Mouse (Mus musculus) embryonic facial prominence, embryonic 10.5 days (tissue): ENCODE measurements at regions not wholly inside any gene's neighbourhood (a gene's known extent, or its start where the extent isn't known, plus 50 kb on each side); places are given as distances from the start of the nearest gene placed in this dataset.

Experiments used
- DNase-seq: peaks from one replicate; pipeline ENCODE4 v3.0.0-alpha.2; 2017; ENCODE audit warnings: low spot score
- H3K27ac ChIP-seq: fragments of 300-500 bp; sonication (generic); replicated peaks from 2 replicates; pipeline ENCODE4 v1.5.1; 2016; ENCODE audit warnings: mild to moderate bottlenecking
- H3K27me3 ChIP-seq: fragments of 300-500 bp; sonication (generic); replicated peaks from 2 replicates; pipeline ENCODE4 v1.6.1; 2016; ENCODE audit warnings: low read depth, mild to moderate bottlenecking; ENCODE audit not compliant: poor library complexity, severe bottlenecking
- H3K36me3 ChIP-seq: fragments of 300-500 bp; sonication (generic); replicated peaks from 2 replicates; pipeline ENCODE4 v1.6.1; 2016; ENCODE audit warnings: mild to moderate bottlenecking, moderate library complexity
- H3K4me1 ChIP-seq: fragments of 300-500 bp; sonication (generic); 2 replicates; pipeline ENCODE4 v1.6.1; 2016
- H3K4me3 ChIP-seq: fragments of 300-500 bp; sonication (generic); 2 replicates; pipeline ENCODE4 v1.5.1; 2016; ENCODE audit warnings: mild to moderate bottlenecking, moderate library complexity
- H3K9me3 ChIP-seq: fragments of 300-500 bp; sonication (generic); 2 replicates; pipeline ENCODE4 v1.6.1; 2016; ENCODE audit warnings: mild to moderate bottlenecking
- WGBS: fragments of 180-500 bp; shearing (Covaris S2); methylation state at CpG from one replicate; pipeline ENCODE4 v1.1.7; 2016; 5-methylcytosine and 5-hydroxymethylcytosine counted together

DNA sequence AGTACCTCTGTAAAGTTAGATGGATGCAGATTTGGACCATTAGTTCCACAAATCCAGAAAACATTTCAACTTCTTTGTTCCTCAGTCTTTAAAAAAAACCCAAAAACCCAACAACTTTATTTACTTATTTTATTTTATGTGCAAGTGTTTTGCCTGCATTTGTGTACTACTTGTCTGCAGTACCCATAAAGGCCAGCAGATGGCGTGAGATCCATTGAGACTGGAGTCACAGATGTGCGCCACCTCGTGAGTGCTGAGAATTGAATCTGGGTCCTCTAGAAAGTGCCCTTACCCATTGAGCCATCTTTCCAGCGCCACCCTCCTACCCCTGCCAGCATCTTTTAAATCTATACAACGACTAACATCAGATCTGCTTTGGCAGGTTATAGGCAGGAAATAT lies 53.0 kb downstream of the Gm12689 start:
- 65% methylated on average over 5 of the region's 5 CpGs for WGBS
- no peak for DNase-seq
- Histone ChIP-seq H3K27ac (no peak overlapping the region), H3K4me3 (no peak overlapping the region), H3K27me3 (peaks cover 20% of the 10 kb centered on the region), H3K4me1 (peaks cover 19% of the 10 kb centered on the region), H3K9me3 (no peaks in the 10 kb centered on the region), H3K36me3 (no peaks in the 10 kb centered on the region)

DNA sequence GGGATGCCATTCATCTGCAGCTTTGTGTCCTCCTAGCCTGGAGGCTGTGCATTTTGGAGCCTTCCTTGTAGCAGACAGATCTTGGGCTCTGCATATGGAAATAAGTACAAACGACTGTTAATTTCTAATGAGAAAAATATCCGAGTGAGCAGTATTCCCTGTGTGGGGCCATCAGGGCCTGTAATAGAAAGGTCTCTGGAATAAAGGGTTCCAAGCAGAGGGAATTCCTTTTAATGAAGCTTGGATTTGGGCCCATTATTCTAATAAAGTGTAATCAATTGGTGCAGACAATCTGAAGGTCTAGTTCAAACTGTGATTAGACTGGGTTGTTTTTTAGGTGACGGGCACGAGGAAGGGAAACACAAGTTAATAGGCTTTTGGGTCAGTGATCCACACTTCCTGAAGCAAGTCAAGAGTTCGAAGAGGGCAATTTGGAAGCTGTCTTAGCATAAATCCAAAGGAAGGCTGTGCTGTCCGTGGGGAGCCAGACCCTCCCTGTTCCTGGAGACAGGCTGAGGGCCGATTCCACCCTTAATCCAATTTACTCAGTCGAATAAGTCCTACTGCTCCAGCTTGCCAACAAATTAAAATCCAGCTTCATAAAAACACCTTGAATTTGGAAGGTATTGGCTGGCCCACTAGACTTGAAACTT lies 57.5 kb downstream of the Gm12689 start:
- WGBS = 24% methylated on average over 8 of the region's 8 CpGs
- DNase-seq = no peak
- H3K4me3 ChIP-seq = no peak overlapping the region

GRCm38 (mm10) chr4:99354241-99354640 lies 58.5 kb downstream of the Gm12689 start:
- Histone ChIP-seq H3K27me3 (0 out of 2 replicates have a peak, but pooled peaks cover 13% of the 10 kb centered on the region), H3K36me3 (no peaks in the 10 kb centered on the region), H3K4me1 (peaks cover 21% of the 10 kb centered on the region), H3K4me3 (0 out of 2 replicates have a peak overlapping the region, but pooled peaks have one; percentile 21), H3K9me3 (no peaks in the 10 kb centered on the region), H3K27ac (no peak overlapping the region)
- DNase-seq = no peak
- 71% methylated on average over 17 of the region's 17 CpGs for WGBS

More for the DNA sequence above, 57.5 kb downstream of the Gm12689 start:
- Histone ChIP-seq H3K36me3 (no peaks in the 10 kb centered on the region), H3K27me3 (0 out of 2 replicates have a peak, but pooled peaks cover 13% of the 10 kb centered on the region), H3K27ac (no peak overlapping the region), H3K4me1 (peaks cover 21% of the 10 kb centered on the region), H3K9me3 (no peaks in the 10 kb centered on the region)

DNA sequence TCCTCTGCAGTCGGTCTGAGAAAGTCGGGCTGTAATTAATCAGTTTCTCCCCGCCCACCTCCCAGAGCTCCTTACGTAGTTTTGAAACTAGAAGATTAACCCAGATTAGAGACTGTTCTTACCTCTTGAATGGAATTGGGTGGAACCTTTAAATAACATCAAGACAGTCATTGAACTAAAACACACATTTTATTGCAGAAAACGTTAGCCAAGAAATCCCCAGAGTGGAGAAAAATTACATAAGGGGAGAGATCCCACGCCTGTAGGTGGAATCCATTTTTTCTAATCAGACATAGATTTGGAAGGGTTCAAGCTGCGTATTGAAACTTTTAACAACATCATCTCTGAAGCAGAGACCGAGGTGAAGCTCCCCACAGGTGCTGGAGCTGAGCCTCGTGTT lies 59.1 kb downstream of the Gm12689 start:
- WGBS = 51% methylated on average over 9 of the region's 9 CpGs
- 0 out of 2 replicates have a peak, but pooled peaks cover 13% of the 10 kb centered on the region for H3K27me3 ChIP-seq
- H3K4me3 ChIP-seq = no peak overlapping the region

DNA sequence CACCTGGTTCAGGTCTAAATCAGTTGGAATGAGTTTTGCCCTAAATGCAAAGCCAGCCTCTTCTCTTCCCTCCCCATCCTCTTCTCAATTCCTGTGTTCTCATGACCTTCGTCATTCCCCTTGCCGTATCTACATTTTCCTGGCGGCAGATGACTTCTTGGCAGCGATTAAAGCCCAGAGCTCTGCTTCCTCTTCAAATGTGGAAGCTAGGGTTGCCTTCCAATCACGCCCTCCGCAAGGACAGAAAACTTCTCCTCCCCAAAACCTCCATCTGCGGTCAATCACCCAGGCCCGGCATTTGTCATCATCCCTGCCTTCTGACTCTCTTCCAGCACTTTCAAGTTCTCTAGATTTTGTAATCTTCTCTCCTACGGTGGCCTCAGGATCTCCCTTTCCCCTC lies 72.3 kb downstream of the Gm12689 start:
- Histone ChIP-seq H3K4me1 (peaks cover 3% of the 10 kb centered on the region; the same call in 1 of the 2 replicates), H3K4me3 (no peak overlapping the region), H3K36me3 (no peaks in the 10 kb centered on the region), H3K9me3 (no peaks in the 10 kb centered on the region), H3K27me3 (0 out of 2 replicates have a peak, but pooled peaks cover 7% of the 10 kb centered on the region), H3K27ac (no peak overlapping the region)
- 88% methylated on average over 9 of the region's 9 CpGs for WGBS
- DNase-seq = no peak

More for the DNA sequence above, 59.1 kb downstream of the Gm12689 start:
- Histone ChIP-seq H3K36me3 (no peaks in the 10 kb centered on the region), H3K27ac (no peak overlapping the region), H3K4me1 (peaks cover 21% of the 10 kb centered on the region), H3K9me3 (no peaks in the 10 kb centered on the region)
- DNase-seq = no peak

DNA sequence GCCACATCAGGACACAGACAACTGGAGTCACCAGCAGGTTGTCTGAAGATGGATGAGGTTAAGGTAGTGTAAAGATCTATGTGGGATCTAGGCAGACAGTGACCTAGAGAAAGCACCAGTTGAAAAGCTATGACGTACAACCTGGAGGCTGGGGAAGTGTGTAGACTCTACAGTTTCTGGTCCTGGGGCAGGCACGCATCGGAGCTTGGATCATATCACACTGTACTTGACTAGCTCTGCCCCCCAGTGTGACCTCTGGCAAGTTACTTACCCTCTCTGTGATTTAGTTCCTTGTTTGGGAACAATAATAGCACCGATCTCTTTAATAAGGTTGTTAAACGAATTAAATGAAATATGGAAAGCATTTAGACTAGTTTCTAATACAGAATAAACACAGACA lies 75.5 kb downstream of the Gm12689 start:
- Histone ChIP-seq H3K27me3 (peaks cover 20% of the 10 kb centered on the region), H3K4me1 (peaks cover 9% of the 10 kb centered on the region; the same call in 1 of the 2 replicates), H3K36me3 (no peaks in the 10 kb centered on the region), H3K9me3 (no peaks in the 10 kb centered on the region), H3K27ac (no peak overlapping the region), H3K4me3 (no peak overlapping the region)
- WGBS = 84% methylated on average over 5 of the region's 5 CpGs
- DNase-seq = no peak

DNA sequence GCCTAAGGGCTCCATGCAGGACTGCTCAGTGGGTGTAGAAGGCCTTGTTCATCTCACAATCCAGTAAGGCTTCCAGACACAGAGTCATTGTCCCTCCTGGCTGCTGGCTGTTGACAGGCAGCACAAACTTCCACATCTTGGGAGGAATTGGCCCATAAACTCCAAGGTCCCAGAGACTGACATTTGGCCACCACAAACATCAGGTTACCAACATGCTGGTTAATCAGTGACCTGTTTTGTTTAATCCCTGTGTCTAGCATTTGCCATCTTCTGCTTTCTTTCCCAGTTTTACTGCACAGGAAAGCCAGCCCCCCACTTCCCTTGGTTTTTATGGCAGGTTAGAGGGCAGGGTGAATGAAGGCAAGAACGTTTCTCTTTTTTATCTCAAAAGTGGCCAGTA lies 80.5 kb downstream of the Gm12689 start:
- no peak overlapping the region for H3K4me3 ChIP-seq
- no peaks in the 10 kb centered on the region for H3K36me3 ChIP-seq
- peaks cover 57% of the 10 kb centered on the region for H3K27me3 ChIP-seq
- 29% methylated on average over 1 of the region's 1 CpGs for WGBS
- no peaks in the 10 kb centered on the region for H3K9me3 ChIP-seq
- H3K27ac ChIP-seq = no peak overlapping the region
- no peak for DNase-seq
- peaks cover 13% of the 10 kb centered on the region; the same call in 1 of the 2 replicates for H3K4me1 ChIP-seq

DNA sequence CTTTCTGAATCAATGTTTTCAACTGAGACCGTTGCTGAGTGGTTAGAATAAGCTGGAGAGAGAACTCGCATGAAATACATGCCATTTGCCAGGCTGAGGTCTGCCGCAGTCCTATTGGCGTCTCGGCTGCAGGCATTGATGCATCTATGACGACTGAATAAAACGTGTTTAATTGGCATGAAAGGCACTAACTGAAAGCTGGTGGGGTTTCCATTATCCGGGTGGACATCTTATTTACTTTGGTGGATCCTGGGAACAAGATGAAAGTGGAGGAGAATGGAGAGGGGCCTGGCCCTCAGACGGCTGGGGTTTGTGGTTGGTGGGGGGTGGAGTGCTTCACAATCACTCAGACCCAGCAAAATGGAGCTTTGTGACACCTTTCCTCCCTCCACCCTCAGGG lies 81.2 kb downstream of the Gm12689 start:
- H3K4me1 ChIP-seq = peaks cover 13% of the 10 kb centered on the region; the same call in 1 of the 2 replicates
- no peaks in the 10 kb centered on the region for H3K36me3 ChIP-seq
- no peak overlapping the region for H3K27ac ChIP-seq
- WGBS = 29% methylated on average over 9 of the region's 9 CpGs
- DNase-seq = no peak
- H3K9me3 ChIP-seq = no peaks in the 10 kb centered on the region
- H3K4me3 ChIP-seq = no peak overlapping the region
- H3K27me3 ChIP-seq = peaks cover 64% of the 10 kb centered on the region

DNA sequence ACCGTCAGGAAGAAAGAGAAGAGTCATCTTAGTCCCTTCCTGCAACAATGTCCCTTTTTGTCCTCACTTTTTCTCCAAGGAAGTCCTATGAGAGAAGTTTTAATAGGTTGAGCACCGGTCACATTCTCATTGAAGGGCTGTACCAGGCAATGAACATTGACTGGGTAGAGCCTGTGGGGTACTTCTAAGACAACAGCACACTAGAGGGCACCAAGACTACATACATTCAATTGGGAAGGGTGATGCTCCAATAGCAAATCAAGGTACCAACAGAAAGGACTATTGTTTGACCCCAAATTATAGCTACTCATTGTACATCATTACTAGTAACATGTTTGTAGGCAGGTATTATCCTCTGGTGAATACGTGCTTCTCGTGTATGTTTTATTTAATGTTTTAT lies 84.3 kb downstream of the Gm12689 start:
- WGBS = 74% methylated on average over 4 of the region's 4 CpGs

GRCm38 (mm10) chr4:99385381-99385780 lies 89.7 kb downstream of the Gm12689 start:
- H3K4me3 ChIP-seq = no peak overlapping the region
- peaks cover 17% of the 10 kb centered on the region for H3K27me3 ChIP-seq
- 9% methylated on average over 8 of the region's 8 CpGs for WGBS
- peaks cover 8% of the 10 kb centered on the region for H3K4me1 ChIP-seq
- H3K9me3 ChIP-seq = no peaks in the 10 kb centered on the region
- no peak overlapping the region; the same call in 1 of the 2 replicates for H3K27ac ChIP-seq
- no peaks in the 10 kb centered on the region for H3K36me3 ChIP-seq
- DNase-seq = no peak

More for the DNA sequence above, 84.3 kb downstream of the Gm12689 start:
- DNase-seq = no peak
- Histone ChIP-seq H3K4me1 (0 out of 2 replicates have a peak, but pooled peaks cover 8% of the 10 kb centered on the region), H3K36me3 (no peaks in the 10 kb centered on the region), H3K9me3 (no peaks in the 10 kb centered on the region), H3K27ac (no peak overlapping the region), H3K27me3 (peaks cover 65% of the 10 kb centered on the region), H3K4me3 (no peak overlapping the region)

- no peaks in the 10 kb centered on the region for H3K27me3 ChIP-seq
- no peaks in the 10 kb centered on the region for H3K9me3 ChIP-seq
- peaks cover 8% of the 10 kb centered on the region for H3K4me1 ChIP-seq
- 62% methylated on average over 1 of the region's 1 CpGs for WGBS
- H3K36me3 ChIP-seq = no peaks in the 10 kb centered on the region
- DNase-seq = no peak
- no peak overlapping the region for H3K4me3 ChIP-seq
- no peak overlapping the region for H3K27ac ChIP-seq
Measured at GRCm38 (mm10) chr4:99389428-99389827, 93.7 kb downstream of the Gm12689 start.

GRCm38 (mm10) chr4:99392986-99393385 lies 97.3 kb downstream of the Gm12689 start:
- Histone ChIP-seq H3K9me3 (no peaks in the 10 kb centered on the region), H3K27me3 (peaks cover 6% of the 10 kb centered on the region; the same call in 1 of the 2 replicates), H3K4me3 (no peak overlapping the region), H3K27ac (no peak overlapping the region), H3K36me3 (no peaks in the 10 kb centered on the region), H3K4me1 (no peaks in the 10 kb centered on the region)
- 82% methylated on average over 5 of the region's 5 CpGs for WGBS
- DNase-seq = no peak

GRCm38 (mm10) chr4:99394244-99394643 lies 98.5 kb downstream of the Gm12689 start:
- peaks cover 6% of the 10 kb centered on the region; the same call in 1 of the 2 replicates for H3K27me3 ChIP-seq
- WGBS = 68% methylated on average over 3 of the region's 3 CpGs
- no peaks in the 10 kb centered on the region for H3K36me3 ChIP-seq
- DNase-seq = no peak
- no peak overlapping the region for H3K4me3 ChIP-seq
- H3K27ac ChIP-seq = no peak overlapping the region
- no peaks in the 10 kb centered on the region for H3K9me3 ChIP-seq
- H3K4me1 ChIP-seq = no peaks in the 10 kb centered on the region
